Mouse (Mus musculus) myocyte (in vitro differentiated cells): ENCODE data around the gene Fam173a. TPM values are rescaled to one million over a fixed set of nuclear protein-coding genes. Genes with fewer than 3 reads are reported as not detected.

Experiments used
- H3K27me3 ChIP-seq: one replicate; pipeline ENCODE4 v1.6.1; 2011; ENCODE audit not compliant: control insufficient read depth, insufficient read depth, insufficient read length
- H3K36me3 ChIP-seq: one replicate; pipeline ENCODE4 v1.6.1; 2011; ENCODE audit not compliant: control insufficient read depth, insufficient read depth
- H3K4me2 ChIP-seq: one replicate; pipeline ENCODE4 v1.6.1; 2011; ENCODE audit warnings: low read depth, control low read depth
- H3K4me3 ChIP-seq: one replicate; pipeline ENCODE4 v1.5.1; 2011; ENCODE audit warnings: mild to moderate bottlenecking, control low read depth, moderate library complexity
- H3K79me2 ChIP-seq: one replicate; pipeline ENCODE4 v1.6.1; 2011; ENCODE audit not compliant: control insufficient read depth, insufficient read depth
- H3ac ChIP-seq: one replicate; pipeline ENCODE4 v1.6.1; 2011; ENCODE audit not compliant: control insufficient read depth, insufficient read length
- CEBPB ChIP-seq: IDR thresholded peaks from 2 replicates; pipeline ENCODE4 v1.6.1; 2011; ENCODE audit warnings: mild to moderate bottlenecking, moderate library complexity; ENCODE audit not compliant: poor library complexity, insufficient read depth, severe bottlenecking
- E2F4 ChIP-seq: IDR thresholded peaks from one replicate; pipeline ENCODE4 v1.6.1; 2011; ENCODE audit warnings: mild to moderate bottlenecking, control low read depth, moderate library complexity; ENCODE audit not compliant: insufficient read depth
- MAX ChIP-seq: IDR thresholded peaks from one replicate; pipeline ENCODE4 v1.6.1; 2011; ENCODE audit warnings: low read depth, mild to moderate bottlenecking, control low read depth
- MYOD1 ChIP-seq, 3 experiments: IDR thresholded peaks; one replicate each; pipeline ENCODE4 v1.6.1; 2011; ENCODE audit warnings: control low read depth in 2 of 3, low read depth in 2 of 3, mild to moderate bottlenecking in 2 of 3, moderate library complexity in 1 of 3; ENCODE audit not compliant: insufficient read length in 2 of 3, control insufficient read depth in 1 of 3
- MYOG ChIP-seq, 3 experiments: IDR thresholded peaks; one replicate each; pipeline ENCODE4 v1.6.1; 2011; ENCODE audit warnings: control low read depth in 2 of 3, low read depth in 2 of 3, mild to moderate bottlenecking in 2 of 3; ENCODE audit not compliant: insufficient read length in 2 of 3, control insufficient read depth in 1 of 3, insufficient read depth in 1 of 3
- POLR2A ChIP-seq: IDR thresholded peaks from one replicate; pipeline ENCODE4 v1.6.1; 2011; ENCODE audit warnings: low read depth, mild to moderate bottlenecking, control low read depth, moderate library complexity; ENCODE audit not compliant: insufficient read length
- POLR2AphosphoS2 ChIP-seq: IDR thresholded peaks from one replicate; pipeline ENCODE4 v1.6.1; 2011; ENCODE audit warnings: low read depth, control low read depth; ENCODE audit not compliant: insufficient read length
- REST ChIP-seq: IDR thresholded peaks from one replicate; pipeline ENCODE4 v1.6.1; 2011; ENCODE audit warnings: mild to moderate bottlenecking, control low read depth, moderate library complexity; ENCODE audit not compliant: insufficient read depth, insufficient read length
- SRF ChIP-seq: IDR thresholded peaks from one replicate; pipeline ENCODE4 v1.6.1; 2011; ENCODE audit warnings: low read depth; ENCODE audit not compliant: control insufficient read depth, insufficient read length
- TCF12 ChIP-seq: IDR thresholded peaks from one replicate; pipeline ENCODE4 v1.6.1; 2011; ENCODE audit warnings: mild to moderate bottlenecking, control low read depth; ENCODE audit not compliant: poor library complexity, insufficient read depth, severe bottlenecking
- TCF3 ChIP-seq: IDR thresholded peaks from one replicate; pipeline ENCODE4 v1.6.1; 2011; ENCODE audit warnings: low read depth, control low read depth; ENCODE audit not compliant: insufficient read length
- USF1 ChIP-seq: IDR thresholded peaks from one replicate; pipeline ENCODE4 v1.6.1; 2011; ENCODE audit warnings: low read depth, mild to moderate bottlenecking, control low read depth, moderate library complexity
- polyA plus RNA-seq: library from polyadenylated mRNA; unstranded; fragments of >200 nt; fragmentation: generic; extraction: Trizol; gene quantifications from one replicate; pipeline ENCODE4 v1.2.1, GENCODE M21; 2012; ENCODE audit warnings: missing spikeins

The Fam173a gene
- polyA plus RNA-seq, 1 experiment = 61.0 TPM

DNA sequence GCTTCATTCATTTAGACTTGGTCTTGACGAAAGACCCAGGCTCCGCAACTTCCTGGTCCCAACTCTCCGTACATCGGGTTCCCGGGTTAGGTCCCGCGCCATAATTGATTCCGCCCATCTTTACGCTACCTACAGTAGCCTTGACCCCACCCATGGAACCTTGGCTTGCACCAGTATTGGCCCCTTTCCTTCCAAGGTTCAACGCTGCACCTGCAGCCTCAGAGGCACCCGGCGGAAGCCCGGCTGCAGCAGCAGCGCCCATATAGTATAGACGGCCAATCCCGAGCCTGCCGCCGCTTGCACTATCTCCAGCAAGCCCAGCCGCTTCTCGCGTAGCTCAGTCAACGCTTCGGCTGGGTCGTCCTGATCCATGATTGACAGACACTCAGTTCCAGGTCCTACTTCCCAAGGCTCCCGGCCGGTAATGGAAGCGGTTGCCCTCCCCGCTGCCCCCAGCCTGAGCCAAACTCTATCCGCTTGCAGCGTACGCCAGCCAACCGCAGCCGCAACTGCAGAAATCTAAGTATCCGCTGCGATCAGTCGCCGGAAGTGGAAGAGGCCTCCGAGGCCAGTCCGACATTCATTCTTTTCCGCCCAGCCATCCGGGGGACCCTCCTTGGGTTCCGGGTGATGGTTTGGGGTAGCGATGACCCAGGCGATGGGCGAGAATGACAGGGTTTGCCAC lies 716 bp downstream of the Fam173a start:
- H3ac ChIP-seq = peak overlapping the region; percentile 19
- no peaks in the 10 kb centered on the region for H3K36me3 ChIP-seq
- H3K4me2 ChIP-seq = peak overlapping the region; percentile 90
- no peaks in the 10 kb centered on the region for H3K27me3 ChIP-seq
- TF ChIP-seq POLR2A (peak; percentile 85), POLR2AphosphoS2 (peak; percentile 91), MYOG (IDR thresholded peaks at IDR 0.05; ENCODE audit: control insufficient read depth in 1 of 3, insufficient read depth in 1 of 3, insufficient read length in 2 of 3, low read depth in 2 of 3) (peak in 1 of 3 experiments; percentile 16), TCF12 (no peak)
- no peaks in the 10 kb centered on the region for H3K79me2 ChIP-seq
- peak overlapping the region; percentile 65 for H3K4me3 ChIP-seq

DNA sequence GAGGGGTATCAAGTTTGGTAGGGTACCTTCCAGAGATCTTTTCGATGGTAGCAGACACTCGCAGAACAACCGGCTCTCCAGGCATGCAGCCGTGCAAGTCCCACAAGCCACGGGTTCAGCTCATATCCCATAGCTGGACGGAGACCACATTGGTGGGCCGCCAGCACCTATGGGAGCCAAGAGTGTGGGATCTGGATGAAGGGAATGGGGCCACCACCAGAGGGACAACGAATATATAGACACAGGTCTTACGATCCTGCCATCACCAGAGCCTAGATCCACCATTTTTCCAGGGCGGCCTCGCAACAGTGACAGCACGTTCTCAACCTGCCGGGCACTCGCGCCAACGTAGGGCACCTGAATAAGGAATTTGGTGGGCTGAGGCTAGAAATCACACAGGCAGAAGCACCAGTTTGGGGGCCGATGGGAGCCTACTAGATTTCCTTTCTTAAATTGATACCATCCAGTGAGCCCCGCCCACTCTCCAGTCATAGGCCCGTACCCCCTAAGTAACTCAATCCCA lies 1.3 kb downstream of the Fam173a start:
- H3K27me3 ChIP-seq = no peaks in the 10 kb centered on the region
- H3K79me2 ChIP-seq = no peaks in the 10 kb centered on the region
- no peaks in the 10 kb centered on the region for H3K36me3 ChIP-seq
- H3K4me3 ChIP-seq = peak overlapping the region; percentile 65
- TF ChIP-seq REST = no peak
- TF ChIP-seq POLR2AphosphoS2 = peak; percentile 12
- H3K4me2 ChIP-seq = peak overlapping the region; percentile 90
- peak overlapping the region; percentile 19 for H3ac ChIP-seq

DNA sequence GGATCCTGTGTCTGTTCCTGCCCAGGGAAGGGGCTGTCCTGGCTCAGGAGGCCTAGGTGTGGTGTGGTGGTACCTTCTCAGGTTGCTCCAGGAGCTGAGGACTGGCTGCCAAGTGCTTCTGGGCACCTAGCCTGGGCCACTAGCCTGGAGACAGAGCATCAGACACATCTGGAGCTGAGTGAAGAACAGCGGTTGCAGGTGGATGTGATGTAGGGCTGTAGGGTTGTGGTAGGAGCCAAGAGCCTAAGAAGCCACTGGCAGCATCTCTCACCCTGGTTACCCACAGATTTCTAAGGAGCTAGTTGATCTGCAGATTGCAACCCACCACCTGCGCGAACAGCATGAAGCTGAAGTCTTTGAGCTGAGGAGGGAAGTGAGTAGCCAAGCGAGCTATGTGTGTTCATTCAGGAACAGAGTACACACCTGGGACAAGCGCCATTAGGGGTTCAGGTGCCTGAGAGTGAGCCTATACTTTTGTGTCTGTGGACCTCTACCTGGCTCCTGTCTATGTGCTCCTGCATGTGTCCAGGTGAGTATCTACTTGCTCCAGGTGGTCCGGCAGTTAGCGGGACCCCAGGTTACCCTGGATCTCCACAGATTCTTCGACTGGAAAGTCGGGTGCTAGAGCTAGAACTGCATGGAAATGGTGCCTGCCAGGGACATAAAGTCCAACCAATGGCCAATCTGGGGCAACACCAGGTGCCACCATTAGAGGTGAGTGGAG lies 5.8 kb downstream of the Fam173a start:
- Histone ChIP-seq H3K27me3 (no peaks in the 10 kb centered on the region), H3K36me3 (peaks cover 1% of the 10 kb centered on the region)
- TF ChIP-seq REST (no peak), POLR2AphosphoS2 (peak; percentile 58)

DNA sequence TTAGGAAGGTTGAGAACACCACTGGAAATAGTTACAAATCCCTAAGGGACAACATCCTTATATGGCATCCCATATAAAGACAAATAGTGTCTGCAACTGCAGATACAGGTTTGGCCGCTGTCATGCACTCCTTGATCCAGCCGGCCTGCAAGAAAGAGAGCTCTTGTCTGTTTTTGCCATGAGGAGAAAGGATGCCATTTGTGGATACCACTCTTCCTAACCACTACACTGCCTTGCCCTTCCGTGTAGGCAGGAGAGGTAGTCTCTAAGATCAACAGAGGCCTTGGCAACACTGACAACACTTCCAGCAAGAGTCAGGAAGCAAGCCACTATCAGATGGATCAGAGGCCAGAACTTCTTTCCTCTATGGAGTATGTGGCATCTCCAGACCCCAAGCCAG lies 6.4 kb downstream of the Fam173a start, which contains the start of gene Ccdc78:
Gene Ccdc78, plus strand, starts transcription at position 301 of the 400 bp plus-strand sequence.
- Histone ChIP-seq H3ac (peak within 1 kb of the TSS; percentile 0), H3K36me3 (peaks cover 4% of the 10 kb centered on the region), H3K27me3 (no peaks in the 10 kb centered on the region), H3K79me2 (no peaks in the 10 kb centered on the region), H3K4me3 (peak within 1 kb of the TSS; percentile 52), H3K4me2 (peak within 1 kb of the TSS; percentile 97)
- TF ChIP-seq TCF12 (no peak), MYOG (IDR thresholded peaks at IDR 0.05; ENCODE audit: control insufficient read depth in 1 of 3, insufficient read depth in 1 of 3, insufficient read length in 2 of 3, low read depth in 2 of 3) (no peak), TCF3 (no peak), MAX (no peak), USF1 (no peak), E2F4 (no peak), POLR2A (no peak), POLR2AphosphoS2 (no peak)

More for the DNA sequence above, 5.8 kb downstream of the Fam173a start:
- Histone ChIP-seq H3K4me3 (no peak overlapping the region), H3K79me2 (no peaks in the 10 kb centered on the region), H3K4me2 (no peak overlapping the region), H3ac (no peak overlapping the region)

DNA sequence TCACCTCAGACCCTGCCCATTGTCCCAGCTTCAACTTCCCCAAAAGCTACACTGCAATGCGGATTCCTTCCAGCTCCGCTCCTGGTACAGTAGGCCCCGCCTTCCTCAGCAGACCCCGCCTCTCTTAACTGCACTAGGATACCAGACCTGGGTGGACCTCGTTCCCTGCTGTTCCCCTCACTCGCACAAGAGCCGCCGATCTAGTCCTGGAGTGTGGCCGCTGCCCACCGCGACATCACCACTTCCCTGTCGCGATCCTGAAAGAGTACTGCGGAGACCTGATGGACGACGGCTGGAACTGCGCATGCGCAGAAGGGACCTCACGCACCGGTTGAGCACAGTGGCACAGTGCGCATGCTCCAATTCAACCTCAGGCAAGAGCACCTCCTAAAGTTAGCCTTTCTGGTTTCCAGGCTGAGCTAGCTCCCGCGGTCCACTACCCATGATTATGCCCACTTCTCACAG lies 7.4 kb downstream of the Fam173a start, which contains the start of gene Haghl:
Gene Haghl, minus strand, starts transcription at position 393 of the 465 bp plus-strand sequence.
- peaks cover 4% of the 10 kb centered on the region for H3K36me3 ChIP-seq

More for the DNA sequence above, 7.4 kb downstream of the Fam173a start, which contains the start of gene Haghl:
- TF ChIP-seq SRF (no peak), POLR2AphosphoS2 (peak; percentile 96), REST (no peak), TCF3 (no peak), TCF12 (no peak), USF1 (no peak), E2F4 (no peak), MYOG (IDR thresholded peaks at IDR 0.05; ENCODE audit: control insufficient read depth in 1 of 3, insufficient read depth in 1 of 3, insufficient read length in 2 of 3, low read depth in 2 of 3) (no peak), MAX (no peak), MYOD1 (IDR thresholded peaks at IDR 0.05; ENCODE audit: control insufficient read depth in 1 of 3, insufficient read length in 2 of 3, low read depth in 2 of 3) (no peak), CEBPB (no peak), POLR2A (peak; percentile 85)
- peak within 1 kb of the TSS; percentile 52 for H3K4me3 ChIP-seq
- H3ac ChIP-seq = peak within 1 kb of the TSS; percentile 0
- no peaks in the 10 kb centered on the region for H3K27me3 ChIP-seq
- no peaks in the 10 kb centered on the region for H3K79me2 ChIP-seq
- H3K4me2 ChIP-seq = peak within 1 kb of the TSS; percentile 97
